Mouse (Mus musculus): ENCODE data around the gene Gm45753. TPM values are rescaled to one million over a fixed set of nuclear protein-coding genes. Genes with fewer than 3 reads are reported as not detected.

The Gm45753 gene
- polyA plus RNA-seq, 1 experiment from 2014 or later: not detected

GRCm38 (mm10) chr8:45267611-45268391 lies 40.5 kb downstream of the Gm45753 start:
- no peak for DNase-seq (ENCODE audit: extremely low spot score, low spot score)
- 93% methylated on average over 4 of the region's 4 CpGs for WGBS

GRCm38 (mm10) chr8:45266993-45267392 lies 41.3 kb downstream of the Gm45753 start:
- no peak for DNase-seq (ENCODE audit: extremely low spot score, low spot score)
- 56% methylated on average over 8 of the region's 8 CpGs for WGBS
- H3K27me3 ChIP-seq (ENCODE audit: poor library complexity, severe bottlenecking): no peaks in the 10 kb centered on the region

More at GRCm38 (mm10) chr8:45267611-45268391, 40.5 kb downstream of the Gm45753 start:
- H3K9me3 ChIP-seq: peaks cover 7% of the 10 kb centered on the region; the same call in 1 of the 2 replicates
- H3K4me1 ChIP-seq: no peaks in the 10 kb centered on the region
- H3K27ac ChIP-seq: no peak overlapping the region
- no peaks in the 10 kb centered on the region for H3K36me3 ChIP-seq (replicated peaks)
- H3K27me3 ChIP-seq (ENCODE audit: poor library complexity, severe bottlenecking): no peaks in the 10 kb centered on the region
- no peak overlapping the region for H3K4me3 ChIP-seq

GRCm38 (mm10) chr8:45264918-45265317 lies 43.3 kb downstream of the Gm45753 start:
- Histone ChIP-seq H3K27me3 (ENCODE audit: poor library complexity, severe bottlenecking) (no peaks in the 10 kb centered on the region), H3K27ac (no peak overlapping the region), H3K4me1 (no peaks in the 10 kb centered on the region), H3K36me3 (replicated peaks) (no peaks in the 10 kb centered on the region), H3K9me3 (peaks cover 7% of the 10 kb centered on the region; the same call in 1 of the 2 replicates), H3K4me3 (no peak overlapping the region)
- WGBS: 92% methylated on average over 4 of the region's 4 CpGs
- no peak for DNase-seq (ENCODE audit: extremely low spot score, low spot score)

More at GRCm38 (mm10) chr8:45266993-45267392, 41.3 kb downstream of the Gm45753 start:
- Histone ChIP-seq H3K4me3 (no peak overlapping the region), H3K4me1 (no peaks in the 10 kb centered on the region), H3K9me3 (peaks cover 7% of the 10 kb centered on the region; the same call in 1 of the 2 replicates), H3K27ac (no peak overlapping the region), H3K36me3 (replicated peaks) (no peaks in the 10 kb centered on the region)

DNA sequence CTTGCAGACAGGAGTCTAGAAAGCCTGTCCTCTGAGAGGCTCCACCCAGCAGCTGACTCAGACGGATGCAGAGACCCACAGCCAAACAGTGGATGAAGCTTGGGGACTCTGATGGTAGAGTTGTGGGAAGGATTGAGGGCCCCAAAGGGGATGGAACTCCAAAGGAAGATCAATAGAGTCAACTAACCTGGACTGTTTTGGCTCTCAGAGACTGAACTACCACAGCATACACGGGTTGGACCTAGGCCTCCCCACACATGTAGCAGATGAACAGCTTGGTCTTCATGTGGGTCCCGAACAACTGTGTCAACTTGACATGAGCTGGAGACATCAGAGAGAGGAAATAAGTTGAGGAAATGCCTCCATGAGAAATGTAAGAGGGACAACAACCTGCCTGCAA lies 45.4 kb downstream of the Gm45753 start:
- H3K4me3 ChIP-seq: no peak overlapping the region
- H3K36me3 ChIP-seq (replicated peaks): no peaks in the 10 kb centered on the region
- no peaks in the 10 kb centered on the region for H3K4me1 ChIP-seq
- H3K9me3 ChIP-seq: peaks cover 7% of the 10 kb centered on the region; the same call in 1 of the 2 replicates
- 85% methylated on average over 3 of the region's 3 CpGs for WGBS
- DNase-seq (ENCODE audit: extremely low spot score, low spot score): no peak
- H3K27me3 ChIP-seq (ENCODE audit: poor library complexity, severe bottlenecking): no peaks in the 10 kb centered on the region
- H3K27ac ChIP-seq: no peak overlapping the region

DNA sequence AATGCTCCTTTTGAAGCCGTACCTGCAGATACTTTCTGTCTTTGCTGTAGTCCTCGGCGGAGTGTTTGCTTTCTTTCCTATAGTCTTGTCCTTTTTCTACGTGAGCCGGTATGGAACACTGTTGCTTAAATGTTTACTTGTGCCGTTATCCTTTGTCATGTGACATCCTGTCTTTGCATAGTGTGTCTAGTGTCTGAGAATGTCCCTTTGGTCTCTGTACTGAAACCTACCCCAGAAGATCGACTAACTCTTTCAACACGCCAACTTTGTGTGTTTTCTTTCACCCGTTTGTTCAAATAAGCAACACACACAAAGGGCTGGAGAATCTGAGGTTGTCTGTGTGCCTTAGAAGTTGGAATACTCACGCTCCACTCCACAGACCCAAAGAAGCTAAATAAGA lies 46.3 kb downstream of the Gm45753 start, which contains the start of gene F11:
TSS of gene F11 (minus strand) at position 112 of the 400 bp plus-strand sequence.
- Histone ChIP-seq H3K27me3 (ENCODE audit: poor library complexity, severe bottlenecking) (no peaks in the 10 kb centered on the region), H3K27ac (no peak within 1 kb of the TSS), H3K9me3 (peaks cover 7% of the 10 kb centered on the region; the same call in 1 of the 2 replicates), H3K4me3 (no peak within 1 kb of the TSS), H3K36me3 (replicated peaks) (no peaks in the 10 kb centered on the region), H3K4me1 (no peaks in the 10 kb centered on the region)
- DNase-seq (ENCODE audit: extremely low spot score, low spot score): no peak
- WGBS: 91% methylated on average over 10 of the region's 10 CpGs

GRCm38 (mm10) chr8:45258421-45258820 lies 49.8 kb downstream of the Gm45753 start:
- no peak for DNase-seq (ENCODE audit: extremely low spot score, low spot score)
- H3K4me1 ChIP-seq: no peaks in the 10 kb centered on the region
- no peak overlapping the region for H3K27ac ChIP-seq
- no peak overlapping the region for H3K4me3 ChIP-seq
- no peaks in the 10 kb centered on the region for H3K36me3 ChIP-seq (replicated peaks)
- no peaks in the 10 kb centered on the region for H3K9me3 ChIP-seq
- no peaks in the 10 kb centered on the region for H3K27me3 ChIP-seq (ENCODE audit: poor library complexity, severe bottlenecking)
- WGBS: 82% methylated on average over 8 of the region's 8 CpGs

GRCm38 (mm10) chr8:45255040-45255439 lies 53.2 kb downstream of the Gm45753 start:
- WGBS: 91% methylated on average over 12 of the region's 12 CpGs
- Histone ChIP-seq H3K27ac (no peak overlapping the region), H3K4me1 (no peaks in the 10 kb centered on the region), H3K4me3 (no peak overlapping the region), H3K9me3 (no peaks in the 10 kb centered on the region), H3K36me3 (replicated peaks) (no peaks in the 10 kb centered on the region), H3K27me3 (ENCODE audit: poor library complexity, severe bottlenecking) (no peaks in the 10 kb centered on the region)
- no peak for DNase-seq (ENCODE audit: extremely low spot score, low spot score)

DNA sequence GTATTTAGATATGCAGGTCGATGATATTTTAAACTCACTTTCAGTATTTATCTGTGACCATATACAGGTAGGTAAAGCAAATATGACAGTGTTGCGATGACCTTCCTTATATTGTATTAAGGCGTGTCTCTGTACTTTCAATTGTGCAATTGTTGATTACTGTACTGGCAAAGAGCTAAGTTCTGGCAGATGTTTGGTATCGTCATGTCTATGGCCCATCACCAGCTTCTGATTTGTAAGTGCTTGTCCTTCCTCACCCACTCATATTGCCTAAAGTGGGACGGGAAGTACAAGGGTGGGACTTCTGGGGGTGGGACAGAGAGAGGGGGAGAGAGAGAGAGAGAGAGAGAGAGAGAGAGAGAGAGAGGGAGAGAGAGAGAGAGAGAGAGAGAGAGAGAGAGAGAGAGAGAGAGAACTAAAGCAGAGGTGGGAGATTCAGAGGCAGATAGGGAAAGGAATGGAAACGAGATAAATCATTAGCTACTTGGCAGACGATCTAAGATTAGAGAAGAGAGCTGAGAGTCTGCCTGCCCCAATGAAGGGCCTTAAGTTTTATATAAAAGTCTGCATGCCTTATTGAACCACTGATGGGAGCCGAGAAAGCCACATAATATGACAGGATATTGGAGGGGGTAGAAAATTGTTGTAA lies 53.9 kb downstream of the Gm45753 start:
- no peak overlapping the region for H3K4me3 ChIP-seq
- H3K9me3 ChIP-seq: no peaks in the 10 kb centered on the region
- H3K27me3 ChIP-seq (ENCODE audit: poor library complexity, severe bottlenecking): no peaks in the 10 kb centered on the region
- WGBS: 88% methylated on average over 8 of the region's 8 CpGs
- no peaks in the 10 kb centered on the region for H3K36me3 ChIP-seq (replicated peaks)
- H3K4me1 ChIP-seq: no peaks in the 10 kb centered on the region
- DNase-seq (ENCODE audit: extremely low spot score, low spot score): no peak
- H3K27ac ChIP-seq: no peak overlapping the region

- Histone ChIP-seq H3K27ac (no peak overlapping the region), H3K27me3 (ENCODE audit: poor library complexity, severe bottlenecking) (no peaks in the 10 kb centered on the region), H3K4me1 (no peaks in the 10 kb centered on the region), H3K36me3 (replicated peaks) (no peaks in the 10 kb centered on the region), H3K4me3 (no peak overlapping the region), H3K9me3 (no peaks in the 10 kb centered on the region)
- no peak for DNase-seq (ENCODE audit: extremely low spot score, low spot score)
- WGBS: 96% methylated on average over 1 of the region's 1 CpGs
Observed at GRCm38 (mm10) chr8:45253586-45253985, 54.7 kb downstream of the Gm45753 start.

- Histone ChIP-seq H3K4me3 (no peak overlapping the region), H3K4me1 (no peaks in the 10 kb centered on the region), H3K36me3 (replicated peaks) (no peaks in the 10 kb centered on the region), H3K9me3 (no peaks in the 10 kb centered on the region), H3K27ac (no peak overlapping the region), H3K27me3 (ENCODE audit: poor library complexity, severe bottlenecking) (no peaks in the 10 kb centered on the region)
- 65% methylated on average over 2 of the region's 2 CpGs for WGBS
- no peak for DNase-seq (ENCODE audit: extremely low spot score, low spot score)
Observed at GRCm38 (mm10) chr8:45253111-45253510, 55.2 kb downstream of the Gm45753 start.

- WGBS: 38% methylated on average over 7 of the region's 7 CpGs
- H3K4me1 ChIP-seq: peaks cover 7% of the 10 kb centered on the region; the same call in 1 of the 2 replicates
- no peaks in the 10 kb centered on the region for H3K9me3 ChIP-seq
- no peak overlapping the region for H3K27ac ChIP-seq
- no peak for DNase-seq (ENCODE audit: extremely low spot score, low spot score)
- no peak overlapping the region for H3K4me3 ChIP-seq
- no peaks in the 10 kb centered on the region for H3K36me3 ChIP-seq (replicated peaks)
- H3K27me3 ChIP-seq (ENCODE audit: poor library complexity, severe bottlenecking): no peaks in the 10 kb centered on the region
Observed at GRCm38 (mm10) chr8:45246307-45246706, 62.0 kb downstream of the Gm45753 start.

- H3K9me3 ChIP-seq: no peaks in the 10 kb centered on the region
- H3K27me3 ChIP-seq (ENCODE audit: poor library complexity, severe bottlenecking): no peaks in the 10 kb centered on the region
- DNase-seq (ENCODE audit: extremely low spot score, low spot score): no peak
- no peak overlapping the region for H3K4me3 ChIP-seq
- H3K27ac ChIP-seq: no peak overlapping the region
- 94% methylated on average over 8 of the region's 8 CpGs for WGBS
- no peaks in the 10 kb centered on the region for H3K36me3 ChIP-seq (replicated peaks)
- H3K4me1 ChIP-seq: peaks cover 6% of the 10 kb centered on the region
Observed at GRCm38 (mm10) chr8:45239363-45239762, 68.9 kb downstream of the Gm45753 start.

DNA sequence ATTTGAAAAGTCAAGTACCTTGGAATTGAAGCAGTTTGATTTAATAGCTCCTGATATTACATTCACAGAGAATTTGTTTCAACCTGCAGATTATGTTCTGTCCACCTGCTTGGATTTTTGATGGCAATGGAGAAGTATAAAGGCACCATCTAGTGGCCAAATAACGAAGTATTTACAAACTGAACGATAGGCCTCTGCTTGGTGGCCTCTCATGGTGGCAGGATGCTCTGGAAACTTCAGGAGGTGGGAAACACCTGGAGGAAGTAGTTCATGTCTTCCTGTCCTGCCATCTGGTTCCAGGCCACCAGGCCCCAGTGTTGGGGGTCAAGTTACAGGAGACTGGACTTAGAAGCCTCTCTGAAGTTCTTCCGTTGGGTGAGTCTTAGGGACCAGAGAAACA lies 70.0 kb downstream of the Gm45753 start:
- WGBS: 32% methylated on average over 3 of the region's 3 CpGs
- DNase-seq (ENCODE audit: extremely low spot score, low spot score): no peak

More for the DNA sequence above, 70.0 kb downstream of the Gm45753 start:
- Histone ChIP-seq H3K36me3 (replicated peaks) (no peaks in the 10 kb centered on the region), H3K4me1 (peaks cover 6% of the 10 kb centered on the region), H3K9me3 (no peaks in the 10 kb centered on the region), H3K27ac (no peak overlapping the region), H3K27me3 (ENCODE audit: poor library complexity, severe bottlenecking) (no peaks in the 10 kb centered on the region), H3K4me3 (no peak overlapping the region)
